Mouse (Mus musculus) ES-Bruce4 (cell line): ENCODE results near the gene 1700069L16Rik.
A peak's percentile ranks its signal among the peaks of the same experiment; 100 is the strongest.

Experiments
- CTCF ChIP-seq: IDR thresholded peaks from one replicate; pipeline ENCODE4 v1.8.1; 2011; ENCODE audit warnings: low read depth, low read length
- EP300 ChIP-seq: IDR thresholded peaks from 2 replicates; pipeline ENCODE4 v1.6.1; 2011; ENCODE audit warnings: low read depth, low read length; ENCODE audit not compliant: insufficient read depth

- TF ChIP-seq EP300: no peak
- peak; percentile 91 for TF ChIP-seq CTCF
Observed at GRCm38 (mm10) chr5:113732182-113732581, 7.6 kb upstream of the 1700069L16Rik start.
